Mouse (Mus musculus) forebrain, embryonic 12.5 days (tissue): ENCODE data around the gene Abat. TPM values are rescaled to one million over a fixed set of nuclear protein-coding genes. Genes with fewer than 3 reads are reported as not detected.

Source experiments
- ATAC-seq: fragments of 200-750 bp; cut with Nextera tagmentation; 2 replicates; pipeline ENCODE4 v1.8.0; 2017; ENCODE audit warnings: moderate TSS enrichment; ENCODE audit not compliant: low FRiP score
- H3K27ac ChIP-seq: fragments of 300-500 bp; sonication (generic); 2 replicates; pipeline ENCODE4 v1.5.1; 2016; ENCODE audit warnings: mild to moderate bottlenecking
- H3K27me3 ChIP-seq: fragments of 300-500 bp; sonication (generic); 2 replicates; pipeline ENCODE4 v1.6.1; 2016; ENCODE audit warnings: mild to moderate bottlenecking
- H3K36me3 ChIP-seq: fragments of 300-500 bp; sonication (generic); replicated peaks from 2 replicates; pipeline ENCODE4 v1.6.1; 2016; ENCODE audit warnings: mild to moderate bottlenecking
- H3K4me1 ChIP-seq: fragments of 300-500 bp; sonication (generic); 2 replicates; pipeline ENCODE4 v1.6.1; 2016
- H3K4me2 ChIP-seq: fragments of 300-500 bp; sonication (generic); 2 replicates; pipeline ENCODE4 v1.6.1; 2016; ENCODE audit warnings: mild to moderate bottlenecking, moderate library complexity
- H3K4me3 ChIP-seq: fragments of 300-500 bp; sonication (generic); replicated peaks from 2 replicates; pipeline ENCODE4 v1.5.1; 2016; ENCODE audit warnings: mild to moderate bottlenecking
- H3K9ac ChIP-seq: fragments of 300-500 bp; sonication (generic); 2 replicates; pipeline ENCODE4 v1.6.1; 2016; ENCODE audit warnings: mild to moderate bottlenecking
- H3K9me3 ChIP-seq: fragments of 300-500 bp; sonication (generic); 2 replicates; pipeline ENCODE4 v1.6.1; 2016
- WGBS: fragments of 180-500 bp; shearing (Covaris S2); methylation state at CpG from one replicate; pipeline ENCODE4 v1.1.7; 2016; 5-methylcytosine and 5-hydroxymethylcytosine counted together
- polyA plus RNA-seq: library from polyadenylated mRNA; unstranded; fragments of >200 nt; fragmentation: Nextera tagmentation; extraction: Ambion mirVana; gene quantifications from 2 replicates; pipeline ENCODE4 v1.2.1, GENCODE M21; 2016

Abat gene
- polyA plus RNA-seq, result 37.9 and 49.9 TPM in 2 replicates

DNA sequence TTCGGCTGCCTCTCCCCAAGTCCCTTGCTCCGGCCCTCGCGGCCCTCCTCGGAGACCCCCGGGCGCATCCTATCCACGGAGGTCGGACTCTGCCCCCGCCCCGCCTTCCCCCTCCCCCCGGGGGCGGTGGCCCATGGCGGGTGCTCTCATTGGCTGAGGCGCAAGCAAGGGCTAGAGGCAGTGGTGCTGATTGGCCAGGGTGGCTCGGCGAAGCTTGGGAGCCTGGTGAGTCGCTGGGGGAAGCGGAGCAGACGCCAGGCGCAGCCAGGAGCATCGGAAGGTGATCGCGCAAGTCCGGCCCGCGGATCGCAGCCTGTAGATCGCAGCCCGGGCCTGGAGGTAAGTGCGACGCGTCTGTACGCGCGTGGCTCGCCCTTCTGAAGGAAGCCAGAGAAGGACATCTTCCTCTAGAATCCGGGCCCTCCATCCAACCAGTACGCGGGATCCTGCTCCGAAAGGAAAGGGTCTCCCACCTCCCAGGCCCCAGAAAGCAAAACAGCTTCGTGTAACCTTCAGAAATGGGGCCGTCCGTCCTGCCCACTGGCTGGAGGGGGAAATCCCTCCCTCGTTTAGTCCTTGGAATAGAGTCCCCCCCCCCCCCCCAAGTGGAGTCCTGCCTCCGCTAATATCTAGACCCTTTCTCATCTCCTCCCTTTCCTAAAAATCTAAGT lies at the start of gene Abat:
Abat (plus strand) TSS at position 194 of the 671 bp plus-strand sequence.
- under 1% methylated on average over 46 of the region's 46 CpGs for WGBS
- ATAC-seq, result peak; percentile 100
- H3K27me3 ChIP-seq, result peaks cover 39% of the 10 kb centered on the region

DNA sequence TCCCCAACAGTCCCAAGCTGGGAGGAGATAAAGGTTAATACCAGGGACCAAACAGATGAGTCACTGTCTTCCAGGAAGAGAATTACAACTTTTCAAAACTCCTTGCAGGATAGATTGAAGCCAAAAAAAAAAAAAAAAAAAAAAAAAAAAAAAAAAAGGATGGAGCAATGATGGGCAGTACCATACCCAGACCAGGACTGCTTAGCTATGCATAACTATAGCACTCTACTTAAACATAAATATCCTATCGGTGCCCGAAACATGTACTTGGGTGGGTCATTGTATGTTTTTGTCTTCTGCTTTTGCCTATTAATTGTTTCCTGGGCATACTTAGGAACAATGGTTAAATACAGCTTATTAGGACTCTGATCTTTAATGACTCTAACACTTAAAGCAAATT lies 43.1 kb upstream of the Abat start:
- WGBS, result 63% methylated on average over 2 of the region's 2 CpGs
- peak overlapping the region; percentile 87 for H3K4me2 ChIP-seq
- H3K9me3 ChIP-seq, result no peaks in the 10 kb centered on the region
- no peak overlapping the region for H3K9ac ChIP-seq
- H3K4me3 ChIP-seq, result peak overlapping the region; percentile 79; the same call in 1 of the 2 replicates
- no peaks in the 10 kb centered on the region for H3K36me3 ChIP-seq
- H3K27ac ChIP-seq, result no peak overlapping the region
- ATAC-seq, result peak; percentile 74
- peaks cover 10% of the 10 kb centered on the region; the same call in 1 of the 2 replicates for H3K27me3 ChIP-seq
- peaks cover 9% of the 10 kb centered on the region; the same call in 1 of the 2 replicates for H3K4me1 ChIP-seq

More for the DNA sequence above, at the start of gene Abat:
- H3K9ac ChIP-seq, result peak within 1 kb of the TSS; percentile 64
- no peaks in the 10 kb centered on the region for H3K36me3 ChIP-seq
- no peaks in the 10 kb centered on the region for H3K9me3 ChIP-seq
- H3K4me1 ChIP-seq, result peaks cover 18% of the 10 kb centered on the region
- peak within 1 kb of the TSS; percentile 82 for H3K4me2 ChIP-seq
- no peak within 1 kb of the TSS for H3K27ac ChIP-seq
- H3K4me3 ChIP-seq, result peak within 1 kb of the TSS; percentile 57

DNA sequence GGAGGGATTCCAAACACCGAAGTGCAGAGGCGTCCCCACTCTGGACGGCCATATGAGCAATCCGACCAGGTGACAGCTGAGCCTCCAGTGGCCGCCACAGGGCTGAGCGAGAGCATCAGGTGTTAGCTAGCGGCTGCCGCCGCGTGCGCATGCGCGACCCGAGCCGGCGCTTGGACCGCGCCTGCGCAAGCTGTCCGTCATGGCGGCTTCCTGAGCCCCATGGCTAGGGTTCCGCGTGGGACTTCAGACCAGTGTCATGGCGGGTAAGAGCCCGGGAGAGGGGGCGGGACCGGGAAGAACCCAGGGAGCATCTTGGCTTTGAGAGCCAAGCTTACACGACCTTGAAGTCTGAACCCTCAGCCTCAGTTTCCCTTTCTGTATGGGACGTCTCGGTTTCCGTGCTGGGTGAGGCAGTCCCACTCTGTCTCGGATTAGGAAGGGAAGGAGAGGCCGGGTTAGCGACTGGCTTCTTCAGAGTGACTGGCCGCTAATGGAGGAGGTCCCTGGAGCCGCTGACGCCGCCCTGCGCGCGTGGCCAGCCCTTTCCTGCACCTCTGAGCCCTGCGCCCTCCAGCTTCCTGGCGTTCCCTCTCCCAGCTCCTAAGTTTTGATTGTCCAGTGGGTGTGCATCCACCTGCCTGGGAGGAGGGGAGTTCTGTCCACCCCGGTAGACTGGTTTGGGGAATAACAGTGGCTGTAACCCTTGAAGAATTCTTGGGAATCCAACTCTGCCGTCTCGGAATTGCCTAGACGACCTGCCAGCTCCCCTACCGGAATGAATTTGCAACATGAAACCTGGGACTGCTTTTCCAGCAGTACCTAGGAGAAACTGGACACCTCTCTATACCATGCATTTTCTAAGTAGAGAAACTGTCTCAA lies 42.4 kb upstream of the Abat start, which contains the start of gene Mettl22:
Mettl22 (plus strand) TSS at position 186 of the 879 bp plus-strand sequence.
- peak within 1 kb of the TSS; percentile 78 for H3K9ac ChIP-seq

DNA sequence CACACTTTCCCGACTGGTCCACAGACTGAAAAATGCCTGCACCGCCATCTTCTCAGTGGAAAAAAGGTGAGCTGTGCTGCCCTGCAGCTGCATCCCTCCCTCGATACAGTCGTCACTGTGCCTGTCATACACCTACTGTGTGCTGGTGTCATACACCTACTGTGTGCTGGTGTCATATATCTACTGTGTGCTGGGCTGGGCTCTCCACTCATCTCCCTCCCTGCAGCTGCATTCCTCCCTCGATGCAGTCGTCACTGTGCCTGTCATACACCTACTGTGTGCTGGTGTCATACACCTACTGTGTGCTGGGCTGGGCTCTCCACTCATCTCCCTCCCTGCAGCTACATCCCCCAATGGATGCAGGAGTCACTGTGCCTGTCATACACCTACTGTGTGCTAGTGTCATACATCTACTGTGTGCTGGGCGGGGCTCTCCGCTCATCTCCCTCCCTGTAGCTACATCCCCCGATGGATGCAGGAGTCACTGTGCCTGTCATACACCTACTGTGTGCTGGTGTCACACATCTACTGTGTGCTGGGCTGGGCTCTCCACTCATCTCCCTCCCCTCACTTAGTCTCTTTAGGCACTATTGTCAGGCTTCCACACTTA lies 25.7 kb upstream of the Abat start:
- 90% methylated on average over 9 of the region's 9 CpGs for WGBS
- no peak for ATAC-seq
- Histone ChIP-seq H3K9ac (no peak overlapping the region), H3K27me3 (no peaks in the 10 kb centered on the region), H3K27ac (no peak overlapping the region), H3K36me3 (peaks cover 44% of the 10 kb centered on the region), H3K4me2 (no peak overlapping the region), H3K9me3 (no peaks in the 10 kb centered on the region), H3K4me3 (no peak overlapping the region), H3K4me1 (peaks cover 8% of the 10 kb centered on the region; the same call in 1 of the 2 replicates)

More for the DNA sequence above, 42.4 kb upstream of the Abat start, which contains the start of gene Mettl22:
- Histone ChIP-seq H3K36me3 (no peaks in the 10 kb centered on the region), H3K4me1 (peaks cover 9% of the 10 kb centered on the region; the same call in 1 of the 2 replicates), H3K9me3 (no peaks in the 10 kb centered on the region), H3K4me3 (peak within 1 kb of the TSS; percentile 79), H3K27me3 (peaks cover 10% of the 10 kb centered on the region; the same call in 1 of the 2 replicates), H3K27ac (peak within 1 kb of the TSS; percentile 44), H3K4me2 (peak within 1 kb of the TSS; percentile 87)
- ATAC-seq, result peak; percentile 98
- WGBS, result 0% methylated on average over 48 of the region's 48 CpGs

DNA sequence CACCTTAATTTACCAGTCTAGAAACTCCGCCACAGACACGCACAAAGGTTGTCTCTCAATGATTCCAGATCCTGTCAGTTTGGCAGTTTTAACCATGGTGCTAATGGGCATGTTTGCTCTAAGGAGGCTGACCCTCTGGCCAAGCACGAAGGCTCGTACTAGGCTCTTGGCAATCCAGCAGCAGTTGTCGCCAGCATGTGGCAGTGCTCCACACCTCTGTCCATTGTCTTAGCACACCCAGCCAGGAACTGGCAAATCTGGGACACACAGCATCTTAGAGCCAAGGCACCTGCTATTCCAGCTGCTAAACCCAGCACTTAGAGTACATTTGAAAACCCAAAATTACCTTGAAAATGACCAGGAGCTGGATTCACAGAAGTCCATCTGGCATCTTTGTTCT lies 23.9 kb upstream of the Abat start:
- Histone ChIP-seq H3K9ac (no peak overlapping the region), H3K36me3 (peaks cover 29% of the 10 kb centered on the region), H3K27ac (no peak overlapping the region), H3K4me3 (no peak overlapping the region), H3K4me2 (no peak overlapping the region), H3K9me3 (no peaks in the 10 kb centered on the region), H3K4me1 (peaks cover 8% of the 10 kb centered on the region; the same call in 1 of the 2 replicates), H3K27me3 (no peaks in the 10 kb centered on the region)
- no peak for ATAC-seq
- WGBS, result 79% methylated on average over 5 of the region's 5 CpGs

DNA sequence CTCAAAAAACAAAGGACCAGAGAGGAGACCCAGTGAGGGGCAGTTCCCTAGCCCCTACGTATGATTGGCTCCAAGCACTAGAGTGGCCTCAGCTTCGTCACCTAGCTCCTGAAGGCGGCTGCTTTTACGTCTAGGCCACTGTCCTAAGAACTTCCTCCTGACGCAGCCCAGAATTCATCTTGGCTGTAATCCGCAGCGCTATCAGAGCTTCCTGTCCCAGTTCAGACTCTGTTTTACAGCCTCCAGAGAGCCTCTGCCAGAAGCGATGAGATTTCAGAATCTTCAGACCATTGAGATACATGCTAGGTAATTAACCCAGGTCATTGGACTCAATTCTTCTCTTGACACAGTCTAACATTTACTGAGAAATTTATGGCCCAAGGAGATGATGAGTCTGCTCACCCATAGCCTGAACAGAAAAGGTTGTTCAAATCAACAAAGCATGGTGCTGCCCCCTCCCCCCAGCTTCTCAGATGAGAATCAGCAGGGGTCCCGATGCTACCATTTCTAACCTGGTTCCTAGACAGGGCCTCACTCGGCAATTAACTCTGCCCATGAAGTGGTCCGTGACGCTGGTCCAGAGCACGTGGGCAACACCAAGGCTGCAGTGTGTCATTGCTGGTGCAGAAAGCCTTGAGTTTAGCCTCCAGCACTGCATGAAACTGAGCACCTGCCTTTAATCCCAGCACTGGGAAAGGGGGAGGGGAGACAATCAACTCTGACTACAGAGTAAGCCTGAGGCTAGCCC lies 21.3 kb upstream of the Abat start:
- 0 out of 2 replicates have a peak, but pooled peaks have one; percentile 31 for ATAC-seq

DNA sequence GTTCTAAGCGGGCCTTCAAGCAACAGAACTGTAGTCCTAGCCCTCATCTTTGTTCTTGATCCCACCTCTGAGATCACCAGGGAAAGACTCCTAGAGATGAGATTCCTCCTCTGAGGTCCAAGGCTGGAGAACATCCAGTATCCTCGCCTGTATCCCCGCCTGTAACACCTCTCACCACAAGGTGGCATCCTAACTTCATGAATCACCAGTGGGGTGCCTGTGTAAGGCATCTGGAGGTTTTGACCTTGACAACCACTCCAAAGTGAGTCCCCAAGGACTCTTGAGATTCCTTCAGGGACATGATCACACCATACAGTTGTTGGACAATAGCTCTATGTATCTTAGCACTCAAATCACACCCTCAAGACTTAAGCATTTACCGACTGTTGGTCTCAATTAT lies 19.0 kb upstream of the Abat start:
- H3K4me3 ChIP-seq, result no peak overlapping the region
- no peak overlapping the region for H3K9ac ChIP-seq
- peaks cover 8% of the 10 kb centered on the region; the same call in 1 of the 2 replicates for H3K4me1 ChIP-seq
- 18% methylated on average over 4 of the region's 4 CpGs for WGBS
- no peaks in the 10 kb centered on the region for H3K36me3 ChIP-seq
- H3K9me3 ChIP-seq, result no peaks in the 10 kb centered on the region
- H3K27ac ChIP-seq, result no peak overlapping the region
- no peak overlapping the region for H3K4me2 ChIP-seq
- ATAC-seq, result peak; percentile 76; the same call in 1 of the 2 replicates
- H3K27me3 ChIP-seq, result peaks cover 3% of the 10 kb centered on the region; the same call in 1 of the 2 replicates

More for the DNA sequence above, 21.3 kb upstream of the Abat start:
- H3K4me3 ChIP-seq, result no peak overlapping the region
- H3K9me3 ChIP-seq, result no peaks in the 10 kb centered on the region
- H3K27me3 ChIP-seq, result no peaks in the 10 kb centered on the region
- H3K36me3 ChIP-seq, result peaks cover 9% of the 10 kb centered on the region
- 42% methylated on average over 13 of the region's 13 CpGs for WGBS
- no peak overlapping the region for H3K4me2 ChIP-seq
- no peak overlapping the region for H3K27ac ChIP-seq
- H3K4me1 ChIP-seq, result peaks cover 8% of the 10 kb centered on the region; the same call in 1 of the 2 replicates
- H3K9ac ChIP-seq, result no peak overlapping the region

DNA sequence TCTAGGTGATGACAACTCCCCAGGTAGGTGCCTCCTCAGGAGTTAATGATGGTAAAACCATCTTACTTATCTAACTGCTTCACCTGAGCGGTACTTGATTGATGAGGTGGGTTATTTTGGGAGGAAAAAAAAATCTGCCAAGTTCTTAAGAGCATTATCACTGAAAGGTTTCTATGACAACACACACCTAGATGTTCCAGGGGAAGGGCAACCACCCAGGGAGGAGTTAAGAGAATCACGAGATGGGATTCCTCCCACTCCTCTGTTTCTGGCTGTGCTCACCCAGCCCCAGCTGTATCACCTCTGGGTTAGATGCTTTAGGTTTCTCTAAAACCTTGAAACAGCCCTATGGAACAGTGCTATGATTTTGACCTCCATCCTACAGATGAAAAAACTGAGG lies 16.3 kb upstream of the Abat start:
- Histone ChIP-seq H3K4me2 (no peak overlapping the region), H3K27me3 (peaks cover 3% of the 10 kb centered on the region; the same call in 1 of the 2 replicates), H3K4me1 (peaks cover 4% of the 10 kb centered on the region; the same call in 1 of the 2 replicates), H3K9ac (no peak overlapping the region), H3K36me3 (no peaks in the 10 kb centered on the region), H3K4me3 (no peak overlapping the region), H3K9me3 (no peaks in the 10 kb centered on the region), H3K27ac (no peak overlapping the region)
- ATAC-seq, result no peak
- 79% methylated on average over 2 of the region's 2 CpGs for WGBS

DNA sequence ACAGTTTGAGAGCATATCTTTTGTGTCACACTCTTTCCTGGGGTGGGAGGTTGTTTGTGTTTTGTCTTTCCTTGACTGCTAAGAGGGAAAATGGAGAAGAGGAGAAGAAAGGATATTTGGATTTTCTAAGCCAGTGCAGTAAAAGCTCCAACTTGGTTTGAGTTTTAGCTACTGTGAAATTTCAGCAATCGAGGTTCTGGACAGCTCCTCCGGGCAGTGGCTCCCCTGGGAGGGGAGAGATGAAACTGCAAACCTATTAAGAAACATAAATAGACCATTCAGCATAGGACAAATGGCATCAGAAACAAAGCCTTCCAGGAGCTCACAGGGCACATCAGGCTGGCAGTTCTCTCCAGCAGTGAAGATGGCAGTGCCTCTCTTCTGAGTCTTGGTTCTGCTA lies 9.0 kb upstream of the Abat start:
- Histone ChIP-seq H3K4me3 (no peak overlapping the region), H3K27ac (no peak overlapping the region), H3K4me2 (no peak overlapping the region), H3K27me3 (no peaks in the 10 kb centered on the region), H3K36me3 (no peaks in the 10 kb centered on the region), H3K4me1 (no peaks in the 10 kb centered on the region), H3K9ac (no peak overlapping the region), H3K9me3 (no peaks in the 10 kb centered on the region)
- 43% methylated on average over 2 of the region's 2 CpGs for WGBS
- ATAC-seq, result no peak

DNA sequence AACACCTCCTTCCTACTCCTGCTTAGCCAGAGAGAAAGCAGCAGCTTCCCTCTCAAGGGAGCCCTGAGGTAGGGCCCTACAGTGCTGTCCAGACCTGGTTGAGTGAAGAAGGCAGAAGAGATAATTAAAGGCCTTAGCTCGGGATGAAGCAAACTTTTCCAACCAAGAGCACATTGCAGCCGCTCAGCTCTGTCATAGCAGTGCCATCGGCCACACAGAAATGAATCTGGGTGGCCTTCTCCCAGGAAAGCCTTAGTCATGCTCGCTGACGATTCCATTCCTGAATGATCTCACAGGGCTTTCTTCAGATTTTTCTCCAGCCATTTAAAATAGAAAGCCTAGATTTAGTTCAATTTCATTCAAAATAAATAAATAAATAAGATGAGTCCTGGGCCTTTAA lies 3.3 kb upstream of the Abat start:
- 75% methylated on average over 5 of the region's 5 CpGs for WGBS
- Histone ChIP-seq H3K27ac (no peak overlapping the region), H3K4me3 (no peak overlapping the region), H3K4me1 (peaks cover 17% of the 10 kb centered on the region), H3K9me3 (no peaks in the 10 kb centered on the region), H3K27me3 (peaks cover 11% of the 10 kb centered on the region), H3K36me3 (no peaks in the 10 kb centered on the region), H3K4me2 (no peak overlapping the region), H3K9ac (no peak overlapping the region)
- ATAC-seq, result no peak

DNA sequence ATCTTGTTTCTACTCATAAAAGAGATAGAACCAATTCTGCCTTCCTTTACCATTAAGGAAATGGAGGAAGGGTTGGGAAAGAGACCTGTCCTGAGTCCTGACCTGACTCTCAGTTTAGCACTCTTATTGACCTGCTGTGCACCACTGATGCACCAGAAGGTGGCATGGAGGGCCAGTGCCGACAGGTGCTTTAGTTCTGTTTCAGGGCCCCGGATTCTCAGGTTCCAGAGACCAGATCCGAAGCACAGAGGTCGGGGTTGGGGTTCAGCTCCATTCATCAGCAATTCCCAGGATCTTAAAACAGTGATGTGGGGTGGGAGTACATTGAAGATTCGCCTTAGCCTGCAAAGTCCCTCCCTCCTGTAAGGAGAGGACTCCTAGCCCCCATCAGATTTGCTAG lies 399 bp upstream of the Abat start:
- 0% methylated on average over 5 of the region's 5 CpGs for WGBS
- H3K9ac ChIP-seq, result peak overlapping the region; percentile 64; the same call in 1 of the 2 replicates

More for the DNA sequence above, 399 bp upstream of the Abat start:
- H3K4me2 ChIP-seq, result peak overlapping the region; percentile 82
- peaks cover 39% of the 10 kb centered on the region for H3K27me3 ChIP-seq
- H3K4me1 ChIP-seq, result peaks cover 18% of the 10 kb centered on the region
- H3K36me3 ChIP-seq, result no peaks in the 10 kb centered on the region
- H3K27ac ChIP-seq, result no peak overlapping the region
- H3K9me3 ChIP-seq, result no peaks in the 10 kb centered on the region
- H3K4me3 ChIP-seq, result peak overlapping the region; percentile 57
- ATAC-seq, result no peak
